Mouse (Mus musculus) thymus, adult 2 months (tissue): Measurements from ENCODE around the gene Lrrc74b. TPM values are rescaled to one million over a fixed set of nuclear protein-coding genes. Genes with fewer than 3 reads are reported as not detected.

Experiments
- DNase-seq: peaks from one replicate; pipeline ENCODE4 v3.0.0; 2021
- H3K27ac ChIP-seq: fragments of 200-500 bp; 2 replicates; pipeline ENCODE4 v1.5.1; 2012; ENCODE audit warnings: low read length, control low read depth; ENCODE audit not compliant: control insufficient read depth, insufficient read depth
- H3K27me3 ChIP-seq: fragments of 200-500 bp; 2 replicates; pipeline ENCODE4 v1.6.1; 2012; ENCODE audit warnings: mild to moderate bottlenecking, low read length, moderate library complexity, mixed read lengths; ENCODE audit not compliant: control insufficient read depth, insufficient read depth
- H3K36me3 ChIP-seq: fragments of 200-500 bp; 2 replicates; pipeline ENCODE4 v1.6.1; 2012; ENCODE audit warnings: mild to moderate bottlenecking, low read length, moderate library complexity; ENCODE audit not compliant: control insufficient read depth, insufficient read depth
- H3K4me1 ChIP-seq: fragments of 200-500 bp; replicated peaks from 2 replicates; pipeline ENCODE4 v1.6.1; 2012; ENCODE audit warnings: low read length; ENCODE audit not compliant: control insufficient read depth, insufficient read depth
- H3K4me3 ChIP-seq: fragments of 200-500 bp; 2 replicates; pipeline ENCODE4 v1.5.1; 2012; ENCODE audit warnings: mild to moderate bottlenecking, low read length, control low read depth, moderate library complexity; ENCODE audit not compliant: control insufficient read depth, insufficient read depth
- CTCF ChIP-seq: fragments of 200-500 bp; IDR thresholded peaks from 2 replicates; pipeline ENCODE4 v1.5.1; 2012; ENCODE audit warnings: mild to moderate bottlenecking, control low read depth, low read length, moderate library complexity, borderline replicate concordance; ENCODE audit not compliant: control insufficient read depth, poor library complexity, insufficient read depth; ENCODE audit errors: extremely low read depth
- POLR2A ChIP-seq: fragments of 200-500 bp; IDR thresholded peaks from 2 replicates; pipeline ENCODE4 v1.6.1; 2012; ENCODE audit warnings: mild to moderate bottlenecking, low read length, control low read depth, moderate library complexity; ENCODE audit not compliant: control insufficient read depth, poor library complexity, insufficient read depth; ENCODE audit errors: extremely low read depth
- WGBS: fragments of 180-500 bp; shearing (Covaris S2); methylation state at CpG from one replicate; pipeline ENCODE4 v1.1.7; 2018; 5-methylcytosine and 5-hydroxymethylcytosine counted together
- polyA plus RNA-seq: library from polyadenylated mRNA; depleted of rRNA; stranded (reverse); fragments of >200 nt; gene quantifications from 2 replicates; pipeline ENCODE4 v1.2.3, GENCODE M21; 2012

Lrrc74b gene
- polyA plus RNA-seq, 1 experiment = 0.11 TPM

GRCm38 (mm10) chr16:17532271-17532670 lies 28.8 kb downstream of the Lrrc74b start:
- DNase-seq = no peak
- WGBS = 79% methylated on average over 4 of the region's 4 CpGs
- H3K4me3 ChIP-seq = no peak overlapping the region
- H3K36me3 ChIP-seq = peaks cover 9% of the 10 kb centered on the region
- H3K27me3 ChIP-seq = no peaks in the 10 kb centered on the region
- H3K27ac ChIP-seq = no peak overlapping the region
- peaks cover 12% of the 10 kb centered on the region for H3K4me1 ChIP-seq
- no peak for TF ChIP-seq CTCF
- TF ChIP-seq POLR2A = no peak

GRCm38 (mm10) chr16:17530640-17531288 lies 30.3 kb downstream of the Lrrc74b start, which contains the start of gene Thap7:
TSS of gene Thap7 (minus strand) at chr16:17531136.
- Histone ChIP-seq H3K4me3 (peak within 1 kb of the TSS; percentile 69), H3K4me1 (peaks cover 12% of the 10 kb centered on the region), H3K27ac (peak within 1 kb of the TSS; percentile 84), H3K36me3 (peaks cover 19% of the 10 kb centered on the region), H3K27me3 (no peaks in the 10 kb centered on the region)
- under 1% methylated on average over 67 of the region's 67 CpGs for WGBS
- TF ChIP-seq CTCF = peak; percentile 46; the same call in 1 of the 2 replicates
- TF ChIP-seq POLR2A = peak; percentile 88
- DNase-seq = peak; percentile 97

GRCm38 (mm10) chr16:17529981-17530586 lies 31.0 kb downstream of the Lrrc74b start:
- no peaks in the 10 kb centered on the region for H3K27me3 ChIP-seq
- H3K27ac ChIP-seq = peak overlapping the region; percentile 53
- TF ChIP-seq POLR2A (no peak), CTCF (no peak)
- 9% methylated on average over 17 of the region's 17 CpGs for WGBS
- no peak for DNase-seq
- H3K4me1 ChIP-seq = peaks cover 12% of the 10 kb centered on the region
- peak overlapping the region; percentile 69 for H3K4me3 ChIP-seq
- H3K36me3 ChIP-seq = peaks cover 24% of the 10 kb centered on the region

GRCm38 (mm10) chr16:17528276-17528675 lies 32.8 kb downstream of the Lrrc74b start:
- Histone ChIP-seq H3K27ac (no peak overlapping the region), H3K4me1 (peaks cover 12% of the 10 kb centered on the region), H3K4me3 (no peak overlapping the region), H3K36me3 (peaks cover 33% of the 10 kb centered on the region), H3K27me3 (no peaks in the 10 kb centered on the region)
- DNase-seq = no peak
- TF ChIP-seq POLR2A = no peak
- TF ChIP-seq CTCF = no peak
- WGBS = 96% methylated on average over 13 of the region's 13 CpGs

DNA sequence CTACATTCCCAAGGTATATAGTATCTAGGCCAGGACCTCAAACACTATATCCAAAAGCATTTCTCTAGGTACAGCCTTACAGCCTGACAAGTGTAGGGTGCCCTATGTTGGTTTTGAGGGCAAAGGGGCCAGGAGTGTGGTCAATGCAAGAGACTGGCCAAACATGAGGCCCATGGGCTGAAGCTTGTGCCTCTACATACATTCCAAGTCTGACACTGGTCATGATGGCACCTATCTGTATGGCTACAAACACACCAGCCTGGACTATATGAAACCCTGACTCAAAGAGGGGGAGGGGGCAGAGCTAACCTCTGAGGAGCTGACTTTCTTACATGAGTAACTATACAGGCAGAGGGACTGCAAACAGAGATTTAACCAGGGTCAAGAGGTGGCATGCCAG lies 33.4 kb downstream of the Lrrc74b start:
- H3K4me1 ChIP-seq = peaks cover 12% of the 10 kb centered on the region
- peaks cover 34% of the 10 kb centered on the region for H3K36me3 ChIP-seq
- TF ChIP-seq CTCF (no peak), POLR2A (no peak)
- DNase-seq = no peak
- no peaks in the 10 kb centered on the region for H3K27me3 ChIP-seq
- no peak overlapping the region for H3K27ac ChIP-seq
- H3K4me3 ChIP-seq = no peak overlapping the region

- WGBS = 98% methylated on average over 6 of the region's 6 CpGs
- TF ChIP-seq POLR2A (no peak), CTCF (no peak)
- peaks cover 6% of the 10 kb centered on the region for H3K4me1 ChIP-seq
- DNase-seq = no peak
- H3K27me3 ChIP-seq = no peaks in the 10 kb centered on the region
- no peak overlapping the region for H3K27ac ChIP-seq
- H3K36me3 ChIP-seq = peaks cover 37% of the 10 kb centered on the region
- no peak overlapping the region for H3K4me3 ChIP-seq
These were observed 34.8 kb downstream of the Lrrc74b start for GRCm38 (mm10) chr16:17526223-17526622.

DNA sequence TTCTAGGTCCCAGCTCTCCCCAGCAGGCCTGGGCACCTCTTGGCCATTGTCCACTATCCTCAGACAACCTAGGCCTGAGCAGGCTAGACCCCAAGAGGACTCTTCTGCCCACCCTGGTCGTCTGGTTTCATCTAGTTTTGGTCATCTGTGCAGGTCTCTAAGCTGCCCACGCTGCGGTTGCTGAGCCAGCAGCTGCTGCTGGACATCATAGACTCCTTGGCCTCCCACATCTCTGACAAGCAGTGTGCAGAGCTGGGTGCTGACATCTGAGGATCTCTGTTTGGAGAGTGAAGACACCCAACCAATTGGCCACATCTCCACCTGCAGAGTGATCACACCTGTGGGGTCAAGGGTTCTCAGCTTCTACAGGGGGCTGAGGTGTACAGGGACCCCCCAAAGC lies 35.5 kb downstream of the Lrrc74b start:
- Histone ChIP-seq H3K27ac (no peak overlapping the region), H3K36me3 (peaks cover 44% of the 10 kb centered on the region), H3K4me3 (no peak overlapping the region), H3K27me3 (no peaks in the 10 kb centered on the region), H3K4me1 (peaks cover 5% of the 10 kb centered on the region)
- no peak for DNase-seq
- WGBS = 97% methylated on average over 3 of the region's 3 CpGs
- no peak for TF ChIP-seq POLR2A
- TF ChIP-seq CTCF = no peak
